Mouse (Mus musculus) ES-E14 (cell line): ENCODE measurements around the gene 1700011M02Rik. TPM values are rescaled to one million over a fixed set of nuclear protein-coding genes. Genes with fewer than 3 reads are reported as not detected.
A peak's percentile ranks its signal among the peaks of the same experiment; 100 is the strongest.
"Not testable (repeated sequence)": the region's sequence is repeated elsewhere in the genome, so short reads cannot be mapped to it uniquely, and the experiment has no call there.

Experiments used
- DNase-seq: peaks from one replicate; pipeline ENCODE4 v3.0.0-alpha.2; 2013; ENCODE audit warnings: low read depth, low spot score
- H3K27ac ChIP-seq: 2 replicates; pipeline ENCODE4 v1.5.1; 2012; ENCODE audit warnings: low read depth, mild to moderate bottlenecking, low read length, moderate library complexity, mixed read lengths; ENCODE audit not compliant: poor library complexity, insufficient read depth, severe bottlenecking
- H3K36me3 ChIP-seq: 2 replicates; pipeline ENCODE4 v1.6.1; 2012; ENCODE audit warnings: mild to moderate bottlenecking, low read length, moderate library complexity, mixed read lengths; ENCODE audit not compliant: control insufficient read depth, poor library complexity, insufficient read depth, severe bottlenecking
- H3K4me1 ChIP-seq, 2 experiments: fragments of 150-350 bp in 1 of 2; sonication (generic) in 1 of 2; 2 replicates each; pipeline ENCODE4 v1.6.1; 2012; ENCODE audit warnings: low read length in 2 of 2, mild to moderate bottlenecking in 1 of 2, mixed read lengths in 1 of 2; ENCODE audit not compliant: control insufficient read depth in 2 of 2, insufficient read depth in 2 of 2, poor library complexity in 1 of 2
- H3K4me3 ChIP-seq, 2 experiments: fragments of 150-350 bp in 1 of 2; sonication (generic) in 1 of 2; 2 replicates each; pipeline ENCODE4 v1.5.1; 2012; ENCODE audit warnings: low read length in 2 of 2, low read depth in 1 of 2, mild to moderate bottlenecking in 1 of 2, mixed read lengths in 1 of 2; ENCODE audit not compliant: insufficient read depth in 1 of 2, poor library complexity in 1 of 2, severe bottlenecking in 1 of 2
- H3K9ac ChIP-seq: 2 replicates; pipeline ENCODE4 v1.6.1; 2012; ENCODE audit warnings: low read depth, mild to moderate bottlenecking, low read length, mixed read lengths; ENCODE audit not compliant: poor library complexity, insufficient read depth, severe bottlenecking
- H3K9me3 ChIP-seq: fragments of 150-350 bp; sonication (generic); 2 replicates; pipeline ENCODE4 v1.6.1; 2012; ENCODE audit warnings: low read depth, mild to moderate bottlenecking, low read length; ENCODE audit not compliant: control insufficient read depth, insufficient read depth
- CHD2 ChIP-seq: IDR thresholded peaks from 2 replicates; pipeline ENCODE4 v1.6.1; 2014; ENCODE audit warnings: mild to moderate bottlenecking, low read depth, low read length, inconsistent platforms
- HCFC1 ChIP-seq: IDR thresholded peaks from 2 replicates; pipeline ENCODE4 v1.6.1; 2012; ENCODE audit warnings: low read length, inconsistent platforms, borderline replicate concordance; ENCODE audit not compliant: insufficient read depth
- MAFK ChIP-seq: IDR thresholded peaks from 2 replicates; pipeline ENCODE4 v1.6.1; 2014; ENCODE audit warnings: mild to moderate bottlenecking, low read depth, low read length, inconsistent platforms; ENCODE audit not compliant: insufficient read depth
- ZC3H11A ChIP-seq: IDR thresholded peaks from 2 replicates; pipeline ENCODE4 v1.6.1; 2012; ENCODE audit warnings: low read depth, mild to moderate bottlenecking, inconsistent platforms, low read length, borderline replicate concordance
- ZNF384 ChIP-seq: IDR thresholded peaks from 2 replicates; pipeline ENCODE4 v1.6.1; 2012; ENCODE audit warnings: low read depth, low read length, inconsistent platforms
- in situ Hi-C, 2 experiments: fragments of 600-800 bp; cut with MboI; formaldehyde crosslinking; loops; one replicate each; pipeline ENCODE4 v1.15.1; 2025; ENCODE audit warnings: low sequenced_read_pairs in 2 of 2, inconsistent platforms in 1 of 2; ENCODE audit not compliant: unreplicated experiment in 2 of 2
- total RNA-seq: library from RNA; depleted of rRNA; stranded (reverse); fragments of 300-350 nt; gene quantifications from 2 replicates; pipeline ENCODE4 v1.2.3, GENCODE M21; 2012

1700011M02Rik gene
- total RNA-seq, 1 experiment = not detected

- H3K4me3 ChIP-seq = peak overlapping the region; percentile 75 to 85
- no peaks in the 10 kb centered on the region for H3K9me3 ChIP-seq
- H3K4me1 ChIP-seq = no peaks in the 10 kb centered on the region
- in situ Hi-C loops = no loop called here
- TF ChIP-seq ZNF384 = no peak
- TF ChIP-seq ZC3H11A = no peak
- TF ChIP-seq MAFK = no peak
- no peak for TF ChIP-seq CHD2
- no peak for TF ChIP-seq HCFC1
- no peak for DNase-seq
- H3K36me3 ChIP-seq = no peaks in the 10 kb centered on the region
- H3K27ac ChIP-seq = no peak overlapping the region
- H3K9ac ChIP-seq = peak overlapping the region; percentile 85
These were observed 25.1 kb downstream of the 1700011M02Rik start for GRCm38 (mm10) chrX:102933571-102934394.

GRCm38 (mm10) chrX:102934395-102934764 lies 25.7 kb downstream of the 1700011M02Rik start:
- no peaks in the 10 kb centered on the region for H3K9me3 ChIP-seq
- H3K4me3 ChIP-seq = peak overlapping the region; percentile 7 to 75; a peak in 1 of 4 replicates
- no peak for TF ChIP-seq ZNF384
- TF ChIP-seq CHD2 = no peak
- no peak for TF ChIP-seq HCFC1
- TF ChIP-seq ZC3H11A = no peak
- no peak for TF ChIP-seq MAFK
- in situ Hi-C loops = no loop called here
- H3K36me3 ChIP-seq = no peaks in the 10 kb centered on the region
- DNase-seq = no peak
- H3K4me1 ChIP-seq = no peaks in the 10 kb centered on the region
- no peak overlapping the region for H3K27ac ChIP-seq
- no peak overlapping the region for H3K9ac ChIP-seq

- no peak for DNase-seq
These were observed 28.0 kb downstream of the 1700011M02Rik start for GRCm38 (mm10) chrX:102936743-102937142.

GRCm38 (mm10) chrX:102950136-102950535 lies 41.4 kb downstream of the 1700011M02Rik start:
- H3K36me3 ChIP-seq, H3K27ac ChIP-seq, H3K9me3 ChIP-seq, H3K9ac ChIP-seq, H3K4me1 ChIP-seq, DNase-seq, H3K4me3 ChIP-seq, in situ Hi-C loops: not testable (repeated sequence)

More at GRCm38 (mm10) chrX:102936743-102937142, 28.0 kb downstream of the 1700011M02Rik start:
- no peak for TF ChIP-seq ZNF384
- no peak for TF ChIP-seq MAFK
- no peak for TF ChIP-seq HCFC1
- TF ChIP-seq CHD2 = no peak
- no peak for TF ChIP-seq ZC3H11A
- H3K9ac ChIP-seq = no peak overlapping the region
- in situ Hi-C loops = no loop called here
- H3K27ac ChIP-seq = no peak overlapping the region
- H3K4me3 ChIP-seq = no peak overlapping the region
- H3K4me1 ChIP-seq = no peaks in the 10 kb centered on the region
- H3K36me3 ChIP-seq = no peaks in the 10 kb centered on the region
- H3K9me3 ChIP-seq = no peaks in the 10 kb centered on the region
